Mouse (Mus musculus): ENCODE results near the gene Rpl23a.

Gene Rpl23a

GRCm38 (mm10) chr11:78207190-78207589 is 23.8 kb upstream of the Rpl23a start:
- Histone ChIP-seq H3K9me3 (ENCODE audit: low read length) (no peaks in the 10 kb centered on the region), H3K27me3 (ENCODE audit: insufficient read depth, low read length) (no peaks in the 10 kb centered on the region), H3K4me3 (replicated peaks; ENCODE audit: low read length) (no peak overlapping the region), H3K4me1 (replicated peaks; ENCODE audit: low read depth, low read length) (peaks cover 18% of the 10 kb centered on the region), H3K36me3 (ENCODE audit: insufficient read depth, low read length) (peaks cover 98% of the 10 kb centered on the region)
- no peak for TF ChIP-seq NANOG (IDR thresholded peaks at IDR 0.05; ENCODE audit: borderline replicate concordance, low read length)
- TF ChIP-seq CTCF (conservative IDR thresholded peaks at IDR 0.05; ENCODE audit: low read length) = no peak
- TF ChIP-seq POU5F1 (IDR thresholded peaks at IDR 0.05; ENCODE audit: borderline replicate concordance, low read length) = no peak

- H3K4me1 ChIP-seq (replicated peaks; ENCODE audit: low read depth, low read length) = peaks cover 18% of the 10 kb centered on the region
- TF ChIP-seq CTCF (conservative IDR thresholded peaks at IDR 0.05; ENCODE audit: low read length) (no peak), NANOG (IDR thresholded peaks at IDR 0.05; ENCODE audit: borderline replicate concordance, low read length) (no peak), POU5F1 (IDR thresholded peaks at IDR 0.05; ENCODE audit: borderline replicate concordance, low read length) (no peak)
- peaks cover 87% of the 10 kb centered on the region for H3K36me3 ChIP-seq (ENCODE audit: insufficient read depth, low read length)
- H3K27me3 ChIP-seq (ENCODE audit: insufficient read depth, low read length) = no peaks in the 10 kb centered on the region
- H3K4me3 ChIP-seq (replicated peaks; ENCODE audit: low read length) = no peak overlapping the region
- no peaks in the 10 kb centered on the region for H3K9me3 ChIP-seq (ENCODE audit: low read length)
Measured at GRCm38 (mm10) chr11:78205361-78206206, 22.2 kb upstream of the Rpl23a start.

- peaks cover 74% of the 10 kb centered on the region for H3K36me3 ChIP-seq (ENCODE audit: insufficient read depth, low read length)
- peaks cover 18% of the 10 kb centered on the region for H3K4me1 ChIP-seq (replicated peaks; ENCODE audit: low read depth, low read length)
- no peaks in the 10 kb centered on the region for H3K27me3 ChIP-seq (ENCODE audit: insufficient read depth, low read length)
- no peaks in the 10 kb centered on the region for H3K9me3 ChIP-seq (ENCODE audit: low read length)
- TF ChIP-seq NANOG (IDR thresholded peaks at IDR 0.05; ENCODE audit: borderline replicate concordance, low read length) = no peak
- TF ChIP-seq POU5F1 (IDR thresholded peaks at IDR 0.05; ENCODE audit: borderline replicate concordance, low read length) = no peak
- TF ChIP-seq CTCF (conservative IDR thresholded peaks at IDR 0.05; ENCODE audit: low read length) = no peak
- H3K4me3 ChIP-seq (replicated peaks; ENCODE audit: low read length) = no peak overlapping the region
Measured at GRCm38 (mm10) chr11:78204287-78204686, 20.9 kb upstream of the Rpl23a start.

- Histone ChIP-seq H3K27me3 (ENCODE audit: insufficient read depth, low read length) (no peaks in the 10 kb centered on the region), H3K4me1 (replicated peaks; ENCODE audit: low read depth, low read length) (peaks cover 18% of the 10 kb centered on the region), H3K36me3 (ENCODE audit: insufficient read depth, low read length) (peaks cover 55% of the 10 kb centered on the region), H3K4me3 (replicated peaks; ENCODE audit: low read length) (no peak overlapping the region), H3K9me3 (ENCODE audit: low read length) (no peaks in the 10 kb centered on the region)
- TF ChIP-seq POU5F1 (IDR thresholded peaks at IDR 0.05; ENCODE audit: borderline replicate concordance, low read length) (no peak), NANOG (IDR thresholded peaks at IDR 0.05; ENCODE audit: borderline replicate concordance, low read length) (no peak), CTCF (conservative IDR thresholded peaks at IDR 0.05; ENCODE audit: low read length) (no peak)
Measured at GRCm38 (mm10) chr11:78202372-78202771, 19.0 kb upstream of the Rpl23a start.

- H3K4me3 ChIP-seq (replicated peaks; ENCODE audit: low read length) = peak overlapping the region; percentile 83
- no peaks in the 10 kb centered on the region for H3K9me3 ChIP-seq (ENCODE audit: low read length)
- H3K36me3 ChIP-seq (ENCODE audit: insufficient read depth, low read length) = peaks cover 28% of the 10 kb centered on the region
- H3K4me1 ChIP-seq (replicated peaks; ENCODE audit: low read depth, low read length) = peaks cover 37% of the 10 kb centered on the region
- no peaks in the 10 kb centered on the region for H3K27me3 ChIP-seq (ENCODE audit: insufficient read depth, low read length)
- no peak for TF ChIP-seq CTCF (conservative IDR thresholded peaks at IDR 0.05; ENCODE audit: low read length)
- no peak for TF ChIP-seq NANOG (IDR thresholded peaks at IDR 0.05; ENCODE audit: borderline replicate concordance, low read length)
- TF ChIP-seq POU5F1 (IDR thresholded peaks at IDR 0.05; ENCODE audit: borderline replicate concordance, low read length) = no peak
Measured at GRCm38 (mm10) chr11:78195101-78195863, 11.9 kb upstream of the Rpl23a start.

GRCm38 (mm10) chr11:78194411-78195100 is 11.2 kb upstream of the Rpl23a start:
- H3K27me3 ChIP-seq (ENCODE audit: insufficient read depth, low read length) = no peaks in the 10 kb centered on the region
- peak overlapping the region; percentile 83 for H3K4me3 ChIP-seq (replicated peaks; ENCODE audit: low read length)
- H3K4me1 ChIP-seq (replicated peaks; ENCODE audit: low read depth, low read length) = peaks cover 45% of the 10 kb centered on the region
- no peaks in the 10 kb centered on the region for H3K9me3 ChIP-seq (ENCODE audit: low read length)
- H3K36me3 ChIP-seq (ENCODE audit: insufficient read depth, low read length) = peaks cover 29% of the 10 kb centered on the region
- TF ChIP-seq POU5F1 (IDR thresholded peaks at IDR 0.05; ENCODE audit: borderline replicate concordance, low read length) = no peak
- TF ChIP-seq NANOG (IDR thresholded peaks at IDR 0.05; ENCODE audit: borderline replicate concordance, low read length) = no peak
- TF ChIP-seq CTCF (conservative IDR thresholded peaks at IDR 0.05; ENCODE audit: low read length) = no peak

- no peak for TF ChIP-seq NANOG (IDR thresholded peaks at IDR 0.05; ENCODE audit: borderline replicate concordance, low read length)
- TF ChIP-seq POU5F1 (IDR thresholded peaks at IDR 0.05; ENCODE audit: borderline replicate concordance, low read length) = no peak
- TF ChIP-seq CTCF (conservative IDR thresholded peaks at IDR 0.05; ENCODE audit: low read length) = no peak
- Histone ChIP-seq H3K9me3 (ENCODE audit: low read length) (no peaks in the 10 kb centered on the region), H3K4me3 (replicated peaks; ENCODE audit: low read length) (peak within 1 kb of the TSS; percentile 83), H3K4me1 (replicated peaks; ENCODE audit: low read depth, low read length) (peaks cover 47% of the 10 kb centered on the region), H3K36me3 (ENCODE audit: insufficient read depth, low read length) (peaks cover 29% of the 10 kb centered on the region), H3K27me3 (ENCODE audit: insufficient read depth, low read length) (no peaks in the 10 kb centered on the region)
Measured at GRCm38 (mm10) chr11:78193113-78193512, 9.7 kb upstream of the Rpl23a start, which contains the start of gene Proca1. Proca1 (plus strand) TSS chr11:78193392.

GRCm38 (mm10) chr11:78190041-78190440 is 6.7 kb upstream of the Rpl23a start:
- Histone ChIP-seq H3K4me3 (replicated peaks; ENCODE audit: low read length) (peak overlapping the region; percentile 91), H3K36me3 (ENCODE audit: insufficient read depth, low read length) (peaks cover 29% of the 10 kb centered on the region), H3K4me1 (replicated peaks; ENCODE audit: low read depth, low read length) (peaks cover 64% of the 10 kb centered on the region), H3K9me3 (ENCODE audit: low read length) (no peaks in the 10 kb centered on the region), H3K27me3 (ENCODE audit: insufficient read depth, low read length) (no peaks in the 10 kb centered on the region)
- no peak for TF ChIP-seq CTCF (conservative IDR thresholded peaks at IDR 0.05; ENCODE audit: low read length)
- TF ChIP-seq POU5F1 (IDR thresholded peaks at IDR 0.05; ENCODE audit: borderline replicate concordance, low read length) = no peak
- TF ChIP-seq NANOG (IDR thresholded peaks at IDR 0.05; ENCODE audit: borderline replicate concordance, low read length) = no peak
